ENCODE assay signal across 12 mouse cellular contexts in genomic region chr12:21268083-21268616, GRCm38 (mm10).
"Had no signal": no experiment of that assay in that cellular context is flagged by ENCODE, and none has a peak within 500 bp of the region (broad histone marks: within the 10 kb centered on the region; RNA-seq: fewer than 3 reads in every experiment).

No protein-coding gene starts in this region.

- H3K27ac ChIP-seq: kidney, embryonic 15.5 days; liver, embryonic 14.5 days; midbrain, embryonic 13.5 days; stomach, postnatal 0 days had no signal

- H3K4me1 ChIP-seq: midbrain, embryonic 13.5 days had no signal

- H3K9ac ChIP-seq: kidney, embryonic 15.5 days; liver, embryonic 14.5 days; midbrain, embryonic 13.5 days had no signal

- DNase-seq: kidney, adult 18-20 months; kidney, postnatal 14 days; layer of hippocampus, postnatal 36 days; lung, adult 18-20 months; lung, postnatal 36 days; right cerebral cortex, adult 18-20 months; right cerebral cortex, postnatal 25 days; thymus, postnatal 14 days had no signal

- H3K4me2 ChIP-seq: kidney, embryonic 15.5 days; midbrain, embryonic 13.5 days had no signal

- ATAC-seq: midbrain, embryonic 13.5 days had no signal

- H3K4me3 ChIP-seq: kidney, embryonic 15.5 days; midbrain, embryonic 13.5 days had no signal

- H3K27me3 ChIP-seq: kidney, embryonic 15.5 days; midbrain, embryonic 13.5 days had no signal

- H3K9me3 ChIP-seq: kidney, embryonic 15.5 days; midbrain, embryonic 13.5 days had no signal
